Comparison of ENCODE assay signal across 10 mouse cellular contexts in the genomic region with DNA sequence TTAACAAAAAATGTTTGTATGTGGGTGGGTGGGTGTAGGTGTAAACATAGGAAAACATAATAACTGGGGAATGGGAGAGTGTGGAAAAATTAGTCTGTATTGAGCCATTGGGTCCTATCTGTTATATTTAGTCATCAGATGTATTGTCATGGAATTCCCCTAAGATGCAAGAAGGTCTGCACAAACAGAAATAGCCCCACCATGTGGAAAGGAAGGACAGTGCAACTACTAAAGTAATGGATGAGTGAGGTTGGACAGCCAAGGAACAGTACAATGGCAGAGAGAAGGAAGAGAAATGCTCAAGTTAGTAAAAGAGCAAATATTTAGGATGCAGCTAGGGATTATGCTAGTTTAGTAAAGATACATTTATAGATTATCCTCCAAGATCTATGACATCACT. TPM values are rescaled to one million over a fixed set of nuclear protein-coding genes. Genes with fewer than 3 reads are reported as not detected.
DNase-seq lines count a peak whose midpoint lies in the region; ATAC-seq and TF ChIP-seq lines count a peak whose summit lies in the region.
"Had no signal": no experiment of that assay in that cellular context is flagged by ENCODE, and none has a peak within 500 bp of the region (broad histone marks: within the 10 kb centered on the region; RNA-seq: fewer than 3 reads in every experiment).

No protein-coding gene starts in this region.

- H3K27ac ChIP-seq in liver, postnatal 0 days (ENCODE audit: low read depth), result no peak overlapping the region

- no peaks in the 10 kb centered on the region for H3K27me3 ChIP-seq in liver, postnatal 0 days (ENCODE audit: insufficient read depth, low read length)

- H3K4me1 ChIP-seq in liver, postnatal 0 days (ENCODE audit: insufficient read depth), result no peaks in the 10 kb centered on the region

- TF ChIP-seq EP300 in liver, postnatal 0 days (IDR thresholded peaks at IDR 0.05; ENCODE audit: low read depth), result no peak

- ATAC-seq in liver, postnatal 0 days, result no peak

- H3K4me2 ChIP-seq in liver, postnatal 0 days (ENCODE audit: low read depth, low read length), result no peak overlapping the region
- H3K4me2 ChIP-seq: heart, embryonic 11.5 days had no signal

- peak; percentile 60 for TF ChIP-seq CTCF in liver, postnatal 0 days (IDR thresholded peaks at IDR 0.05; ENCODE audit: low read depth)

- no peak overlapping the region for H3K4me3 ChIP-seq in liver, postnatal 0 days (ENCODE audit: low read depth, low read length)

- H3K36me3 ChIP-seq in liver, postnatal 0 days (replicated peaks; ENCODE audit: insufficient read depth, low read length), result peaks cover 81% of the 10 kb centered on the region

- H3K9ac ChIP-seq in liver, postnatal 0 days (replicated peaks), result no peak overlapping the region

- no peaks in the 10 kb centered on the region for H3K9me3 ChIP-seq in liver, postnatal 0 days (ENCODE audit: low read length)

- peak; percentile 18 for DNase-seq in adrenal gland, postnatal 14 days
- no peak for DNase-seq in adrenal gland, postnatal 10 days
- peak; percentile 3 for DNase-seq in left cerebral cortex, adult 11 months (ENCODE audit: low spot score)
- no peak for DNase-seq in left cerebral cortex, adult 18-20 months (ENCODE audit: low spot score in 2 of 2)
- DNase-seq in ZHBTc4 (ENCODE audit: low read depth, low spot score), result peak; percentile 51
- DNase-seq in liver, postnatal 0 days, result no peak
- no peak for DNase-seq in layer of hippocampus, adult 11-12 months (ENCODE audit: low spot score)
- DNase-seq in spleen, adult 12 weeks (ENCODE audit: low spot score), result no peak
- DNase-seq: cerebellum, adult 18-20 months had no signal

RNA-seq across cellular contexts. Expression of a gene that starts 33.4 kb away (rescaled TPM):
- 6.3 and 8.7 TPM in 2 replicates for total RNA-seq in adrenal gland, postnatal 14 days (2021)
- 1 to 10 TPM; 7.5 to 9.0 TPM for total RNA-seq in adrenal gland, postnatal 10 days (2021)
- 1 to 10 TPM in 1 of 2 experiments, under 1 TPM in 1; 0.89 to 1.5 TPM for total RNA-seq in left cerebral cortex, adult 18-20 months (2021)
- polyA plus RNA-seq in liver, postnatal 0 days (2015; fragmentation: Nextera tagmentation; extraction: Ambion mirVana), result 8.2 and 9.0 TPM in 2 replicates

RNA-seq across cellular contexts. Expression of a gene that starts 35.3 kb away (rescaled TPM):
- total RNA-seq in adrenal gland, postnatal 14 days (2021), result 3.0 and 4.1 TPM in 2 replicates
- 1 to 10 TPM; 2.8 to 3.5 TPM for total RNA-seq in adrenal gland, postnatal 10 days (2021)
- total RNA-seq in left cerebral cortex, adult 18-20 months (2021), result 1 to 10 TPM; 3.8 to 4.6 TPM
- 0.59 and 0.67 TPM in 2 replicates for polyA plus RNA-seq in liver, postnatal 0 days (2015; fragmentation: Nextera tagmentation; extraction: Ambion mirVana)

Comparison
In these comparisons a context has a peak if more than half of its experiments do, and no peak if none do; other contexts are left out.
1. DNase-seq: peak in adrenal gland, postnatal 14 days (single experiment), left cerebral cortex, adult 11 months (single experiment) and ZHBTc4 (single experiment); none in adrenal gland, postnatal 10 days (single experiment), left cerebral cortex, adult 18-20 months (0 of 2), liver, postnatal 0 days (single experiment), layer of hippocampus, adult 11-12 months (single experiment) and spleen, adult 12 weeks (single experiment).